7 mouse cellular contexts compared by ENCODE assay signal in genomic region chr3:85923954-85924945, GRCm38 (mm10). TPM values are rescaled to one million over a fixed set of nuclear protein-coding genes. Genes with fewer than 3 reads are reported as not detected.
A peak's percentile ranks its signal among the peaks of the same experiment; 100 is the strongest.
DNase-seq lines count a peak whose midpoint lies in the region; ATAC-seq lines count a peak whose summit lies in the region.

No protein-coding gene starts in this region.

- peak; percentile 80 for DNase-seq in adrenal gland, adult 2 months
- DNase-seq in embryo, embryonic 10 days (ENCODE audit: low spot score), result peak; percentile 91
- DNase-seq in gastrocnemius, postnatal 14 days, result peak; percentile 80
- DNase-seq in intestine, embryonic 14.5 days (ENCODE audit: low spot score), result peak; percentile 90
- DNase-seq in left cerebral cortex, postnatal 10 days (ENCODE audit: extremely low spot score in 1 of 2, low spot score in 2 of 2), result peak; percentile 83 to 87
- peak; percentile 13 for DNase-seq in spleen, adult 12 weeks (ENCODE audit: low spot score)

- no peak overlapping the region for H3K27ac ChIP-seq in intestine, embryonic 14.5 days (ENCODE audit: low read depth)
- no peak overlapping the region for H3K27ac ChIP-seq in midbrain, embryonic 12.5 days (replicated peaks)

- intact Hi-C loops in gastrocnemius, postnatal 14 days (cut with DNase I; ENCODE audit: low total_unique reads), result loop anchor here (5.0 kb wide), 1 partner anchor 217 kb away; no protein-coding TSS in a partner anchor
- intact Hi-C loops in left cerebral cortex, postnatal 10 days (cut with DNase I), result loop anchor here (5.0 kb wide), 3 partner anchors 203 to 352 kb away; partner anchors contain the start of gene Gatb

- H3K9ac ChIP-seq in intestine, embryonic 14.5 days (ENCODE audit: low read length), result no peak overlapping the region
- no peak overlapping the region for H3K9ac ChIP-seq in midbrain, embryonic 12.5 days (replicated peaks)

- H3K9me3 ChIP-seq in intestine, embryonic 14.5 days (ENCODE audit: control insufficient read depth, low read length), result no peaks in the 10 kb centered on the region
- no peaks in the 10 kb centered on the region for H3K9me3 ChIP-seq in midbrain, embryonic 12.5 days

- no peak for ATAC-seq in intestine, embryonic 14.5 days (replicated peaks; ENCODE audit: low FRiP score, low TSS enrichment, low read depth)
- no peak for ATAC-seq in midbrain, embryonic 12.5 days (ENCODE audit: low FRiP score, low read depth)

- peaks cover 5% of the 10 kb centered on the region; the same call in 1 of the 2 replicates for H3K4me1 ChIP-seq in intestine, embryonic 14.5 days (replicated peaks; ENCODE audit: control insufficient read depth, insufficient read depth, low read length)
- no peaks in the 10 kb centered on the region for H3K4me1 ChIP-seq in midbrain, embryonic 12.5 days

- no peaks in the 10 kb centered on the region for H3K36me3 ChIP-seq in intestine, embryonic 14.5 days (ENCODE audit: control insufficient read depth, insufficient read depth, low read length)
- no peaks in the 10 kb centered on the region for H3K36me3 ChIP-seq in midbrain, embryonic 12.5 days

- no peak overlapping the region for H3K4me3 ChIP-seq in intestine, embryonic 14.5 days (ENCODE audit: low read depth, low read length)
- H3K4me3 ChIP-seq in midbrain, embryonic 12.5 days, result no peak overlapping the region

- peak overlapping the region; percentile 11; the same call in 1 of the 2 replicates for H3K4me2 ChIP-seq in intestine, embryonic 14.5 days (ENCODE audit: low read length)
- H3K4me2 ChIP-seq in midbrain, embryonic 12.5 days (replicated peaks), result 0 out of 2 replicates have a peak overlapping the region, but pooled peaks have one; percentile 11

- H3K27me3 ChIP-seq in intestine, embryonic 14.5 days (replicated peaks; ENCODE audit: control insufficient read depth, insufficient read depth, low read length), result no peaks in the 10 kb centered on the region
- H3K27me3 ChIP-seq in midbrain, embryonic 12.5 days, result no peaks in the 10 kb centered on the region

- WGBS in intestine, embryonic 14.5 days, result 37% methylated on average over 18 of the region's 18 CpGs
- whole genome bisulfite sequencing in midbrain, embryonic 12.5 days, result 47% methylated on average over 18 of the region's 18 CpGs

RNA-seq across cellular contexts. Expression of gene Gm37240, which starts 36.9 kb away (rescaled TPM):
- 1 to 10 TPM; 7.4 TPM for total RNA-seq in adrenal gland, adult 2 months (2021)
- 12.2 and 21.5 TPM in 2 replicates for polyA plus RNA-seq in adrenal gland, adult 2 months (2012; rRNA removed)
- total RNA-seq in gastrocnemius, postnatal 14 days (2021), result 10 to 100 TPM; 32.3 to 43.3 TPM
- polyA plus RNA-seq in intestine, embryonic 14.5 days (2014; fragmentation: Nextera tagmentation; extraction: Ambion mirVana), result 5.3 and 5.7 TPM in 2 replicates
- 1 to 10 TPM; 2.6 to 3.2 TPM for total RNA-seq in left cerebral cortex, postnatal 10 days (2021)
- 0.31 and 0.96 TPM in 2 replicates for polyA plus RNA-seq in midbrain, embryonic 12.5 days (2016; fragmentation: Nextera tagmentation; extraction: Ambion mirVana)

RNA-seq across cellular contexts. Expression of gene Glt28d2, which starts 36.9 kb away (rescaled TPM):
- 1 to 10 TPM; 2.0 to 2.4 TPM for total RNA-seq in adrenal gland, adult 2 months (2021)
- polyA plus RNA-seq in adrenal gland, adult 2 months (2012; rRNA removed), result 0.31 and 0.51 TPM in 2 replicates
- 1 to 10 TPM; 4.9 to 9.2 TPM for total RNA-seq in gastrocnemius, postnatal 14 days (2021)
- 1.8 TPM in 2 replicates for polyA plus RNA-seq in intestine, embryonic 14.5 days (2014; fragmentation: Nextera tagmentation; extraction: Ambion mirVana)
- 1 to 10 TPM in 1 of 2 experiments, under 1 TPM in 1; 0.92 to 1.6 TPM for total RNA-seq in left cerebral cortex, postnatal 10 days (2021)
- 0.09 and 0.12 TPM in 2 replicates for polyA plus RNA-seq in midbrain, embryonic 12.5 days (2016; fragmentation: Nextera tagmentation; extraction: Ambion mirVana)

RNA-seq across cellular contexts. Expression of gene Sh3d19, which starts 46.7 kb away (rescaled TPM):
- total RNA-seq in adrenal gland, adult 2 months (2021), result 10 to 100 TPM; 14.5 to 26.8 TPM
- polyA plus RNA-seq in adrenal gland, adult 2 months (2012; rRNA removed), result 19.1 and 20.4 TPM in 2 replicates
- 10 to 100 TPM; 23.1 to 23.2 TPM for total RNA-seq in gastrocnemius, postnatal 14 days (2021)
- polyA plus RNA-seq in intestine, embryonic 14.5 days (2014; fragmentation: Nextera tagmentation; extraction: Ambion mirVana), result 47.3 and 55.4 TPM in 2 replicates
- total RNA-seq in left cerebral cortex, postnatal 10 days (2021), result 10 to 100 TPM; 48.7 to 50.6 TPM
- 8.9 and 9.7 TPM in 2 replicates for polyA plus RNA-seq in midbrain, embryonic 12.5 days (2016; fragmentation: Nextera tagmentation; extraction: Ambion mirVana)

Comparison
In these comparisons a context has a peak if more than half of its experiments do, and no peak if none do; other contexts are left out.
1. DNase-seq: peak in every context shown above with its lines; median percentile 91 in embryo, embryonic 10 days; 90 in intestine, embryonic 14.5 days; 85 in left cerebral cortex, postnatal 10 days; 80 in adrenal gland, adult 2 months; 80 in gastrocnemius, postnatal 14 days; 13 in spleen, adult 12 weeks.